Mouse (Mus musculus): Measurements from ENCODE around the gene Il19. TPM values are rescaled to one million over a fixed set of nuclear protein-coding genes. Genes with fewer than 3 reads are reported as not detected.

Il19 gene
- not detected in 2 replicates for polyA plus RNA-seq (2014; fragmentation: Nextera tagmentation; extraction: Ambion mirVana)

DNA sequence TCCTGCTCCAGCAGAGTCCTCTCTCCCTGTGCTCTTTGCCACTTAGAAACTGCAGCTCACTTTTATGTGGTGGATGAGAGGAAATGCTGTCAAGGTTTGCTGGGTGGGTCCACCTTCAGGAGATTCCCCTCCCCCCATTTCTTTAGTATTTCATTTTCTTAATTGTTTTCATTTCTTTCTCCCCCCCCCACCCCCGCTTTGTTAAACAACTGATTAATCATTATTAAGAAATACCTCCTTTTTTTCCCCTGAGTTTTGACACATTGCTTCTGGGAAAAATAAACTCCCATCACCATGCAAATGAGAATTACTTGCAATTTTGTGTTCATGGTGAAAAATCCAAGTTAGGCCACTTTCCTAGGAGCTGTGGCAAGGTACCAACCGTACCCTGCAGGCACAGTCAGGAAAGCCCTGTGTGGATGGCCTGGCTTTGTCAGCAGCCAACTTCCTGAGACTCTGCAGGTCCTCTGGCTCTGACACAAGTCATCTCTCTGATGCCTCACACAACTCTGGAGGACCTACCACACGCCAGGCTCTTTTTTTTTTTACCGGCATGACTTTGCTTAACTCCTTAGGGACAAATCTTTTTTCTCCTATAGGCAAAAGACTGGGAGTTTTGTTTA, at the start of gene Il19:
TSS of gene Il19 (minus strand) at position 51 of the 623 bp plus-strand sequence.
- Histone ChIP-seq H3K9ac (replicated peaks; ENCODE audit: low read length) (no peak within 1 kb of the TSS), H3K4me1 (ENCODE audit: control insufficient read depth, insufficient read depth, low read length) (no peaks in the 10 kb centered on the region), H3K27me3 (ENCODE audit: control insufficient read depth, insufficient read depth, low read length) (no peaks in the 10 kb centered on the region), H3K36me3 (ENCODE audit: control insufficient read depth, insufficient read depth, low read length) (no peaks in the 10 kb centered on the region), H3K27ac (replicated peaks; ENCODE audit: low read depth, low read length) (no peak within 1 kb of the TSS), H3K4me2 (ENCODE audit: low read length) (no peak within 1 kb of the TSS), H3K9me3 (ENCODE audit: control insufficient read depth, low read length) (no peaks in the 10 kb centered on the region), H3K4me3 (replicated peaks; ENCODE audit: low read depth, low read length) (no peak within 1 kb of the TSS)
- DNase-seq = no peak
- ATAC-seq (ENCODE audit: low FRiP score, low TSS enrichment) = no peak
- 79% methylated on average over 4 of the region's 4 CpGs for WGBS

DNA sequence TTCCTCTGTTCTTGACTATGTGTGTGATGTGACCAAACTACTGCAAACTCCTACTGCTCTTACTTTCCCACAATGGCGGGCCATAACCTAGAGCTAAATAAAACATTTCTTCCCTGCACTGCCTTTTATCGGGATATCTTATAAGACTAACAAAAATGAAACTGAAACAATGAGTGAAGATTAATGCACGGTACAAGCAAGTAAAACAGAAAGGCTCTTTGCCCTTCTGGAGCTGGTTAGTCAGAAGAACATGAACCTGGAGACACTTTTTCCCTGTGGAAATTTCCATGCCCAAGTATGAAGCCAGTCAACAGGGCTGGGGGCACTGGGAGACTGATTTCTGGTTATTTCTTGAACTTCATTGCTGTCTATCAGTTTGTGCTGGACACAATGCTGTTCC, 49.4 kb upstream of the Il19 start:
- no peaks in the 10 kb centered on the region for H3K27me3 ChIP-seq (ENCODE audit: control insufficient read depth, insufficient read depth, low read length)
- H3K9ac ChIP-seq (replicated peaks; ENCODE audit: low read length) = no peak overlapping the region
- no peak overlapping the region for H3K27ac ChIP-seq (replicated peaks; ENCODE audit: low read depth, low read length)
- no peaks in the 10 kb centered on the region for H3K36me3 ChIP-seq (ENCODE audit: control insufficient read depth, insufficient read depth, low read length)
- H3K9me3 ChIP-seq (ENCODE audit: control insufficient read depth, low read length) = no peaks in the 10 kb centered on the region
- ATAC-seq (ENCODE audit: low FRiP score, low TSS enrichment) (no peak), DNase-seq (no peak)
- no peaks in the 10 kb centered on the region for H3K4me1 ChIP-seq (ENCODE audit: control insufficient read depth, insufficient read depth, low read length)
- no peak overlapping the region for H3K4me2 ChIP-seq (ENCODE audit: low read length)
- no peak overlapping the region for H3K4me3 ChIP-seq (replicated peaks; ENCODE audit: low read depth, low read length)
- 94% methylated on average over 3 of the region's 3 CpGs for WGBS

DNA sequence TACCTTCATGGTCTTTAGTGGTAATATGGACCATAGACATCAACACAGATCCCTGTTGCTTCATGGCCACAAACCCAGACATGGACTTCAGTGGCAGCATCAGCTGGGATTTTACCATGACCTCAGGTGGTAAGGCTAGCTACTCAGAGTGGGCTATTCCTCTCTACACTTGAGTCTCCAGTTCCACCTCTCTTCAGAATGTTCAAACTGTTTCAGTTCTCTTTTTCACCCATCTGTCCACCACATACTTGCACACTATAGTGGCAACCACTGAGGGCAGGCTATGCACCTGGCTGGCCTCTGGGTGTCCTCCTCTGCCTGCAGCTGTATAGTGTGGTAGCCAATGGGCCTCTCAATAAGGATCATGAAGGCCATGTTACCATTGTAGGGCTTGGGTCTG, 47.5 kb upstream of the Il19 start:
- Histone ChIP-seq H3K9ac (replicated peaks; ENCODE audit: low read length) (no peak overlapping the region), H3K4me3 (replicated peaks; ENCODE audit: low read depth, low read length) (no peak overlapping the region), H3K4me1 (ENCODE audit: control insufficient read depth, insufficient read depth, low read length) (no peaks in the 10 kb centered on the region), H3K27ac (replicated peaks; ENCODE audit: low read depth, low read length) (no peak overlapping the region), H3K27me3 (ENCODE audit: control insufficient read depth, insufficient read depth, low read length) (no peaks in the 10 kb centered on the region), H3K4me2 (ENCODE audit: low read length) (no peak overlapping the region), H3K9me3 (ENCODE audit: control insufficient read depth, low read length) (no peaks in the 10 kb centered on the region), H3K36me3 (ENCODE audit: control insufficient read depth, insufficient read depth, low read length) (no peaks in the 10 kb centered on the region)
- ATAC-seq (ENCODE audit: low FRiP score, low TSS enrichment) (no peak), DNase-seq (no peak)

DNA sequence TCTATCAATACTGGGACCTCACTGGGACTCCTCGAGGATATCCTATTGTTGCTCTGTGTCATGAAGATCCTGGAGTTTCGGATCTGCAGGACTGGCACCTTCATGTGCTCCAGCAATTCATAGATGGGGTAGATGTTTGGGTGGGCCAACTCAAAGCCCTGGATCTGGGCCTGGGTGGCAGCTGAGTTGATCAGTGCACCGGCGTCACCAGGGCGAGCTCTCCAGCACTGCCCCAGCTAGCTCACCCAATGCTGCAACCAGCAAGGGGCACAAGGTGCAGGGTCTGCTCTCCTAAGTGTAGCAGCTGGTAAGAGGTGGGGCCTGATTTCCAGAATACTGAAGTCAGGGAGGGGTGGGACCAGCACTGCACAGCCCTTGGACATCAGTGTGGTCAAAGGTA, 47.1 kb upstream of the Il19 start:
- 91% methylated on average over 5 of the region's 5 CpGs for WGBS
- Histone ChIP-seq H3K27ac (replicated peaks; ENCODE audit: low read depth, low read length) (no peak overlapping the region), H3K9me3 (ENCODE audit: control insufficient read depth, low read length) (no peaks in the 10 kb centered on the region), H3K4me2 (ENCODE audit: low read length) (no peak overlapping the region), H3K36me3 (ENCODE audit: control insufficient read depth, insufficient read depth, low read length) (no peaks in the 10 kb centered on the region), H3K4me1 (ENCODE audit: control insufficient read depth, insufficient read depth, low read length) (no peaks in the 10 kb centered on the region), H3K9ac (replicated peaks; ENCODE audit: low read length) (no peak overlapping the region), H3K27me3 (ENCODE audit: control insufficient read depth, insufficient read depth, low read length) (no peaks in the 10 kb centered on the region), H3K4me3 (replicated peaks; ENCODE audit: low read depth, low read length) (no peak overlapping the region)
- DNase-seq (no peak), ATAC-seq (ENCODE audit: low FRiP score, low TSS enrichment) (no peak)

DNA sequence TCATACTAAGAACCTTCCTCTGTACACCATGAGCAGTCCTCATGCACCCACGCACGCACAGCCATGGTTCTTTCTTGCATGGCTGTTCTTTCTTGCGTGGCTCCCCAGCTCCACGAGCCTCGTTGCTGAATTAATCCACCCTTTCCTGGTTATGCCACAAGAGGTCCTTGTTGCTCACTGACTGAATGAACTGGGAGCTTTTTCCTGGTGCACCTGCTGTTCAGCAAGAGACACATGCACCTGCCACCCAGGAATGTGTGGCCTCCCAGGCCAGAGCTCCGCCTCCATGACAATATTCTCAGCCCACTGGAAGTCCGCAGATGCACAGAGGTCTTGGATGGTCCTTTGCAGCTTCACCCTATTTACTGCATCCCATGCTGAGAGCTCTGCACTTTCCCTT, 44.5 kb upstream of the Il19 start:
- Histone ChIP-seq H3K27me3 (ENCODE audit: control insufficient read depth, insufficient read depth, low read length) (no peaks in the 10 kb centered on the region), H3K9ac (replicated peaks; ENCODE audit: low read length) (no peak overlapping the region), H3K4me2 (ENCODE audit: low read length) (no peak overlapping the region), H3K27ac (replicated peaks; ENCODE audit: low read depth, low read length) (no peak overlapping the region), H3K4me3 (replicated peaks; ENCODE audit: low read depth, low read length) (no peak overlapping the region), H3K36me3 (ENCODE audit: control insufficient read depth, insufficient read depth, low read length) (no peaks in the 10 kb centered on the region), H3K4me1 (ENCODE audit: control insufficient read depth, insufficient read depth, low read length) (no peaks in the 10 kb centered on the region), H3K9me3 (ENCODE audit: control insufficient read depth, low read length) (no peaks in the 10 kb centered on the region)
- 59% methylated on average over 7 of the region's 7 CpGs for WGBS
- DNase-seq (no peak), ATAC-seq (ENCODE audit: low FRiP score, low TSS enrichment) (no peak; the same call in 1 of the 2 replicates)

DNA sequence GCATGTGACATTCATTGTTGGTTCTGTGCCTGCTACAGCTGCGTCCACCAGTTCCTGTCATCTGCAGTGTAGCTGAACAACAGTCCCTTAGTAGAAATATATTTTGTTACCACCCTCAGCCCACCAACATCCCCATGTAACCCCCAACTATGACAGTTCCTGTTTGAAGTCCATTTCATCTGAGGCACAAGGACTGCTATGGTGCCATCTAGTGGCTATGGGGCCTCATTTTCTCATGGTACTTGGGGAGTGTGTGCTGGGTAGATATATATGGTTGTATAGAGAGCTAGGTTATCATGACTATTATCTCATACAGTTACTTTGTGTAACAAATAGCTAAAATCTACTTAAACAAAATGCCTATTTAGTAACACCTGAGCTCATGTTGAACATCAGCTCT, 39.5 kb upstream of the Il19 start:
- WGBS = 47% methylated on average over 1 of the region's 1 CpGs
- Histone ChIP-seq H3K4me2 (ENCODE audit: low read length) (no peak overlapping the region), H3K27me3 (ENCODE audit: control insufficient read depth, insufficient read depth, low read length) (no peaks in the 10 kb centered on the region), H3K27ac (replicated peaks; ENCODE audit: low read depth, low read length) (no peak overlapping the region), H3K36me3 (ENCODE audit: control insufficient read depth, insufficient read depth, low read length) (no peaks in the 10 kb centered on the region), H3K9ac (replicated peaks; ENCODE audit: low read length) (no peak overlapping the region), H3K9me3 (ENCODE audit: control insufficient read depth, low read length) (no peaks in the 10 kb centered on the region), H3K4me1 (ENCODE audit: control insufficient read depth, insufficient read depth, low read length) (no peaks in the 10 kb centered on the region), H3K4me3 (replicated peaks; ENCODE audit: low read depth, low read length) (no peak overlapping the region)
- DNase-seq (peak; percentile 74), ATAC-seq (ENCODE audit: low FRiP score, low TSS enrichment) (no peak)

DNA sequence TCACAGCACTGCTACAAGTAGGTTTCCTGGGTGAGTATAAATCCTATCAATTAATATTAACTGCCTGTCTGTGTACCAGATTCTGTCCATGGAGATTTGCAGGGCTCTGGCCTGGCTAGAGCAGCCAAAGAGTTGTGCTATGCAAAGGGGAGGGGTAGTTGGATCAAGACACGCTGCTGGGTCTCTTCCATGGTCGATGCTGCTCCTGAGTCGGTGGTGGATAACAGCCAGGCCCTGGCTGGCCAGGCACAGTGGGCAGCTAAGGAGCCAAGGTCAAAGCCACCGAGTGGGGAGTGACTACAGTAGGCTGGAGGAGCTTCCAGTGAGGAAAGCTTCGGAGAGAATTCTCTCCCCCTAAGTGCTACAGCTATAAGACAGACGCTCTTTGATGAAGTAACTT, 24.0 kb upstream of the Il19 start:
- Histone ChIP-seq H3K9me3 (ENCODE audit: control insufficient read depth, low read length) (no peaks in the 10 kb centered on the region), H3K36me3 (ENCODE audit: control insufficient read depth, insufficient read depth, low read length) (no peaks in the 10 kb centered on the region), H3K4me2 (ENCODE audit: low read length) (no peak overlapping the region), H3K4me3 (replicated peaks; ENCODE audit: low read depth, low read length) (no peak overlapping the region), H3K9ac (replicated peaks; ENCODE audit: low read length) (no peak overlapping the region), H3K27me3 (ENCODE audit: control insufficient read depth, insufficient read depth, low read length) (no peaks in the 10 kb centered on the region), H3K27ac (replicated peaks; ENCODE audit: low read depth, low read length) (no peak overlapping the region), H3K4me1 (ENCODE audit: control insufficient read depth, insufficient read depth, low read length) (no peaks in the 10 kb centered on the region)
- DNase-seq (no peak), ATAC-seq (ENCODE audit: low FRiP score, low TSS enrichment) (no peak)
- WGBS = 90% methylated on average over 6 of the region's 6 CpGs

DNA sequence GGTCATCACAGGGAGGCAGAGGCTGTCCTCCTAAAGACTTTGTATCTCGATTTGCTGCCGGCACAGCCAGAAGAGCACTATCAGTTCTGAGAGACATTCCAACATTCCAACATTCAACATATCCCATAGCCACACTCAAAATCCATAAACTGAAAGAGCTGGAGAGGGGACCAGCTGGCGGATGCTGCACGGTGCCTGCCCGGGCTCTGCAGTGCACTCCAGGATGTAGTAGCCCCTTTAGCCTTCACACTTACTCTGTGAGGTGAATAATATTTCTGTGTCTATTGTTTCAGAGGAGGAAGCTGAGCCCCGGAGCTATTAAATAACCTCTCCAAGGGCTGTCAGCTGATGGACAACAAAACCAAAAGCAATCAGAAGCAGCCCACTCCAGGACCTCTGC, 7.0 kb upstream of the Il19 start:
- H3K4me2 ChIP-seq (ENCODE audit: low read length) = no peak overlapping the region
- H3K27me3 ChIP-seq (ENCODE audit: control insufficient read depth, insufficient read depth, low read length) = no peaks in the 10 kb centered on the region
- H3K9me3 ChIP-seq (ENCODE audit: control insufficient read depth, low read length) = no peaks in the 10 kb centered on the region
- no peak overlapping the region for H3K27ac ChIP-seq (replicated peaks; ENCODE audit: low read depth, low read length)
- 77% methylated on average over 6 of the region's 6 CpGs for WGBS
- H3K4me1 ChIP-seq (ENCODE audit: control insufficient read depth, insufficient read depth, low read length) = no peaks in the 10 kb centered on the region
- H3K36me3 ChIP-seq (ENCODE audit: control insufficient read depth, insufficient read depth, low read length) = no peaks in the 10 kb centered on the region
- H3K9ac ChIP-seq (replicated peaks; ENCODE audit: low read length) = no peak overlapping the region
- ATAC-seq (ENCODE audit: low FRiP score, low TSS enrichment) (no peak), DNase-seq (no peak)
- no peak overlapping the region for H3K4me3 ChIP-seq (replicated peaks; ENCODE audit: low read depth, low read length)

DNA sequence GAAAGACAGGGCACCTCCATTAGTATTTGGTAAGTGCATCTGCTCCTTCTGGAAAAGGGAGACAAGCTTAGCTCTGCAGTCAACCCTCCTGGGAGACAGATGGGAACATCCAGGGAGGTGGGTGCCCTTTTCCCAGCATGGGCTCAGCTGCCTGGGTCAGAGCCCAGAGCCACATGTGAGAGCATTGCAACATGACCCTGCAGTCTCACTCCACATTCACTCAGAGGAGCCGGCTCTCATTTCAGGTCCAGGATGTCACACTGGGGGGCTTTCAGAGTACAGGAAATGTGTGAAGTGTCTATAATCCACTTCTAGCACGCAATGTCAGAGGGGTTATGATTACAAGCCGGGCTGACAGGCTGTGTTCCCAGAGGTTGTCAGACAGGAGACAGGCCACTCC, 1.9 kb upstream of the Il19 start:
- Histone ChIP-seq H3K36me3 (ENCODE audit: control insufficient read depth, insufficient read depth, low read length) (no peaks in the 10 kb centered on the region), H3K9me3 (ENCODE audit: control insufficient read depth, low read length) (no peaks in the 10 kb centered on the region), H3K4me3 (replicated peaks; ENCODE audit: low read depth, low read length) (no peak overlapping the region), H3K27me3 (ENCODE audit: control insufficient read depth, insufficient read depth, low read length) (no peaks in the 10 kb centered on the region), H3K4me2 (ENCODE audit: low read length) (no peak overlapping the region), H3K4me1 (ENCODE audit: control insufficient read depth, insufficient read depth, low read length) (no peaks in the 10 kb centered on the region), H3K9ac (replicated peaks; ENCODE audit: low read length) (no peak overlapping the region), H3K27ac (replicated peaks; ENCODE audit: low read depth, low read length) (no peak overlapping the region)
- 71% methylated on average over 3 of the region's 3 CpGs for WGBS
- DNase-seq (no peak), ATAC-seq (ENCODE audit: low FRiP score, low TSS enrichment) (no peak)
